Mouse (Mus musculus) bone marrow macrophage, adult 2 months (primary cell): ENCODE results near the gene Zc3h10.

Experiments used
- CTCF ChIP-seq: IDR thresholded peaks from 2 replicates; pipeline ENCODE4 v1.5.1; 2012; ENCODE audit warnings: low read depth, mild to moderate bottlenecking, low read length, moderate library complexity
- POLR2A ChIP-seq: IDR thresholded peaks from 2 replicates; pipeline ENCODE4 v1.6.1; 2012; ENCODE audit warnings: mild to moderate bottlenecking, low read depth, low read length, borderline replicate concordance

DNA sequence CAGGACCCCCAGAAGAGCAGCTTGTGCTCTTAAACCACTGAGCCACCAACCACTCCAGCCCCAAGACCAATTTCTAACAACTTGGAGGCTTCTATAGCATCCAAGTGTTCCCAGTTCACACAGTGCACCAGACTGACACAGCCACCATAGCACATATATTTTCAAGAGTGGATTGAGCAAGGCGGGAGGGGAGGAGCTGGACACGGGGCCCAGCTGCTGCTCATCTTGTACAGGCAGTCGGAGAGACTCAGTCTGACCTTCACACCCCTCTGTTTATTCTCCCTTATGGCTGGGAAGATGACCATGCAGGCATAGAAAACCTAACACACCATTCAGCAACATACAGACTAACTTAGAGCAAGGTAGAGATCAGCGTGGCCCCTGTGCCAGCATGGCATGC lies 37.7 kb downstream of the Zc3h10 start:
- TF ChIP-seq CTCF = no peak
- TF ChIP-seq POLR2A = no peak
